Mouse (Mus musculus) midbrain, embryonic 16.5 days (tissue): Measurements from ENCODE around the gene Ggcx. TPM values are rescaled to one million over a fixed set of nuclear protein-coding genes. Genes with fewer than 3 reads are reported as not detected.

Experiments used
- ATAC-seq: fragments of 200-750 bp; cut with Nextera tagmentation; 2 replicates; pipeline ENCODE4 v1.8.0; 2017; ENCODE audit warnings: moderate TSS enrichment
- H3K27ac ChIP-seq: fragments of 300-500 bp; sonication (generic); 2 replicates; pipeline ENCODE4 v1.5.1; 2014; ENCODE audit warnings: mild to moderate bottlenecking, low read length, mixed read lengths
- H3K27me3 ChIP-seq: fragments of 300-500 bp; sonication (generic); 2 replicates; pipeline ENCODE4 v1.6.1; 2014; ENCODE audit warnings: low read depth, low read length, mixed read lengths; ENCODE audit not compliant: control insufficient read depth, insufficient read depth
- H3K36me3 ChIP-seq: fragments of 300-500 bp; sonication (generic); 2 replicates; pipeline ENCODE4 v1.6.1; 2014; ENCODE audit warnings: mild to moderate bottlenecking, low read length, moderate library complexity, mixed read lengths; ENCODE audit not compliant: control insufficient read depth, insufficient read depth
- H3K4me1 ChIP-seq: fragments of 300-500 bp; sonication (generic); 2 replicates; pipeline ENCODE4 v1.6.1; 2014; ENCODE audit warnings: mild to moderate bottlenecking, low read length, mixed read lengths; ENCODE audit not compliant: control insufficient read depth, insufficient read depth
- H3K4me2 ChIP-seq: fragments of 300-500 bp; sonication (generic); 2 replicates; pipeline ENCODE4 v1.6.1; 2014; ENCODE audit warnings: mild to moderate bottlenecking, low read length, mixed read lengths
- H3K4me3 ChIP-seq: fragments of 300-500 bp; sonication (generic); 2 replicates; pipeline ENCODE4 v1.5.1; 2014; ENCODE audit warnings: low read depth, mild to moderate bottlenecking, low read length, moderate library complexity, mixed read lengths
- H3K9ac ChIP-seq: fragments of 300-500 bp; sonication (generic); 2 replicates; pipeline ENCODE4 v1.6.1; 2014; ENCODE audit warnings: low read depth, low read length, mixed read lengths
- H3K9me3 ChIP-seq: fragments of 300-500 bp; sonication (generic); replicated peaks from 2 replicates; pipeline ENCODE4 v1.6.1; 2014; ENCODE audit warnings: mild to moderate bottlenecking, low read length, mixed read lengths; ENCODE audit not compliant: control insufficient read depth, poor library complexity, severe bottlenecking
- WGBS: fragments of 180-500 bp; shearing (Covaris S2); extraction: QIAGEN DNeasy Blood & Tissue Kit; methylation state at CpG from one replicate; pipeline ENCODE4 v1.1.7; 2014; 5-methylcytosine and 5-hydroxymethylcytosine counted together
- polyA plus RNA-seq: library from polyadenylated mRNA; unstranded; fragments of >200 nt; fragmentation: Nextera tagmentation; extraction: Ambion mirVana; gene quantifications from 2 replicates; pipeline ENCODE4 v1.2.1, GENCODE M21; 2015

Gene Ggcx
- polyA plus RNA-seq, 1 experiment from 2014 or later: 15.2 TPM

GRCm38 (mm10) chr6:72383952-72384351, 30.2 kb upstream of the Ggcx start:
- no peak overlapping the region for H3K27ac ChIP-seq
- no peak overlapping the region for H3K4me2 ChIP-seq
- no peaks in the 10 kb centered on the region for H3K36me3 ChIP-seq
- ATAC-seq: no peak
- H3K9me3 ChIP-seq: no peaks in the 10 kb centered on the region
- WGBS: 92% methylated on average over 7 of the region's 7 CpGs
- H3K4me3 ChIP-seq: no peak overlapping the region
- H3K4me1 ChIP-seq: no peaks in the 10 kb centered on the region
- no peak overlapping the region for H3K9ac ChIP-seq
- peaks cover 17% of the 10 kb centered on the region for H3K27me3 ChIP-seq

GRCm38 (mm10) chr6:72385258-72385657, 28.9 kb upstream of the Ggcx start:
- Histone ChIP-seq H3K4me3 (no peak overlapping the region), H3K4me2 (no peak overlapping the region), H3K9me3 (no peaks in the 10 kb centered on the region), H3K36me3 (no peaks in the 10 kb centered on the region), H3K4me1 (0 out of 2 replicates have a peak, but pooled peaks cover under 1% of the 10 kb centered on the region), H3K27me3 (peaks cover 11% of the 10 kb centered on the region), H3K9ac (no peak overlapping the region), H3K27ac (no peak overlapping the region)
- WGBS: 90% methylated on average over 4 of the region's 4 CpGs
- no peak for ATAC-seq

GRCm38 (mm10) chr6:72386561-72386960, 27.5 kb upstream of the Ggcx start:
- Histone ChIP-seq H3K9me3 (no peaks in the 10 kb centered on the region), H3K27ac (no peak overlapping the region), H3K4me1 (0 out of 2 replicates have a peak, but pooled peaks cover 3% of the 10 kb centered on the region), H3K27me3 (peaks cover 15% of the 10 kb centered on the region), H3K36me3 (no peaks in the 10 kb centered on the region), H3K9ac (no peak overlapping the region), H3K4me2 (no peak overlapping the region), H3K4me3 (no peak overlapping the region)
- ATAC-seq: no peak
- WGBS: 96% methylated on average over 2 of the region's 2 CpGs

- no peaks in the 10 kb centered on the region for H3K9me3 ChIP-seq
- ATAC-seq: no peak
- no peak overlapping the region for H3K4me2 ChIP-seq
- no peak overlapping the region for H3K4me3 ChIP-seq
- no peaks in the 10 kb centered on the region for H3K36me3 ChIP-seq
- H3K27me3 ChIP-seq: peaks cover 15% of the 10 kb centered on the region
- H3K27ac ChIP-seq: no peak overlapping the region
- H3K4me1 ChIP-seq: 0 out of 2 replicates have a peak, but pooled peaks cover 3% of the 10 kb centered on the region
- 73% methylated on average over 3 of the region's 3 CpGs for WGBS
- H3K9ac ChIP-seq: no peak overlapping the region
Observed at GRCm38 (mm10) chr6:72387816-72388215, 26.3 kb upstream of the Ggcx start.

- Histone ChIP-seq H3K4me2 (no peak overlapping the region), H3K27me3 (peaks cover 15% of the 10 kb centered on the region), H3K36me3 (no peaks in the 10 kb centered on the region), H3K9me3 (no peaks in the 10 kb centered on the region), H3K27ac (no peak overlapping the region), H3K4me1 (0 out of 2 replicates have a peak, but pooled peaks cover 3% of the 10 kb centered on the region), H3K4me3 (no peak overlapping the region), H3K9ac (no peak overlapping the region)
- 80% methylated on average over 10 of the region's 10 CpGs for WGBS
- ATAC-seq: no peak
Observed at GRCm38 (mm10) chr6:72388266-72388665, 25.8 kb upstream of the Ggcx start.

GRCm38 (mm10) chr6:72388791-72389329, 25.2 kb upstream of the Ggcx start:
- peaks cover 15% of the 10 kb centered on the region for H3K27me3 ChIP-seq
- H3K4me1 ChIP-seq: 0 out of 2 replicates have a peak, but pooled peaks cover 3% of the 10 kb centered on the region
- no peak overlapping the region for H3K9ac ChIP-seq
- 90% methylated on average over 6 of the region's 6 CpGs for WGBS
- no peaks in the 10 kb centered on the region for H3K36me3 ChIP-seq
- H3K4me3 ChIP-seq: no peak overlapping the region
- ATAC-seq: no peak
- no peak overlapping the region for H3K27ac ChIP-seq
- no peak overlapping the region for H3K4me2 ChIP-seq
- H3K9me3 ChIP-seq: no peaks in the 10 kb centered on the region

GRCm38 (mm10) chr6:72389471-72389940, 24.6 kb upstream of the Ggcx start:
- no peak overlapping the region for H3K27ac ChIP-seq
- peaks cover 15% of the 10 kb centered on the region for H3K27me3 ChIP-seq
- no peak for ATAC-seq
- 32% methylated on average over 13 of the region's 13 CpGs for WGBS
- 0 out of 2 replicates have a peak, but pooled peaks cover 3% of the 10 kb centered on the region for H3K4me1 ChIP-seq
- no peaks in the 10 kb centered on the region for H3K9me3 ChIP-seq
- no peaks in the 10 kb centered on the region for H3K36me3 ChIP-seq
- peak overlapping the region; percentile 8; the same call in 1 of the 2 replicates for H3K9ac ChIP-seq
- peak overlapping the region; percentile 40 for H3K4me2 ChIP-seq
- peak overlapping the region; percentile 24 for H3K4me3 ChIP-seq

- Histone ChIP-seq H3K36me3 (no peaks in the 10 kb centered on the region), H3K4me1 (0 out of 2 replicates have a peak, but pooled peaks cover 3% of the 10 kb centered on the region), H3K4me3 (peak within 1 kb of the TSS; percentile 24), H3K27ac (no peak within 1 kb of the TSS), H3K27me3 (peaks cover 15% of the 10 kb centered on the region), H3K4me2 (peak within 1 kb of the TSS; percentile 40), H3K9me3 (no peaks in the 10 kb centered on the region), H3K9ac (peak within 1 kb of the TSS; percentile 45; the same call in 1 of the 2 replicates)
- 2% methylated on average over 33 of the region's 33 CpGs for WGBS
- ATAC-seq: no peak
Observed at GRCm38 (mm10) chr6:72389941-72390771, 24.0 kb upstream of the Ggcx start, which contains the start of gene Vamp8. TSS of gene Vamp8 (minus strand) at chr6:72390703.
